Mouse (Mus musculus) liver, embryonic 15.5 days (tissue): ENCODE results near the gene Arcn1. TPM values are rescaled to one million over a fixed set of nuclear protein-coding genes. Genes with fewer than 3 reads are reported as not detected.
"Not testable (repeated sequence)": the region's sequence is repeated elsewhere in the genome, so short reads cannot be mapped to it uniquely, and the experiment has no call there.

Experiments used
- ATAC-seq: fragments of 200-750 bp; cut with Nextera tagmentation; 2 replicates; pipeline ENCODE4 v1.8.0; 2017; ENCODE audit warnings: moderate number of reproducible peaks, mild to moderate bottlenecking, moderate library complexity; ENCODE audit not compliant: insufficient read depth
- H3K27ac ChIP-seq: fragments of 300-500 bp; sonication (generic); replicated peaks from 2 replicates; pipeline ENCODE4 v1.5.1; 2015; ENCODE audit warnings: mild to moderate bottlenecking, inconsistent platforms
- H3K27me3 ChIP-seq: fragments of 300-500 bp; sonication (generic); 2 replicates; pipeline ENCODE4 v1.6.1; 2015; ENCODE audit warnings: mild to moderate bottlenecking, inconsistent platforms
- H3K36me3 ChIP-seq: fragments of 300-500 bp; sonication (generic); replicated peaks from 2 replicates; pipeline ENCODE4 v1.6.1; 2015; ENCODE audit warnings: moderate library complexity, mild to moderate bottlenecking, inconsistent platforms
- H3K4me1 ChIP-seq: fragments of 300-500 bp; sonication (generic); replicated peaks from 2 replicates; pipeline ENCODE4 v1.6.1; 2015; ENCODE audit warnings: inconsistent platforms
- H3K4me2 ChIP-seq: fragments of 300-500 bp; sonication (generic); 2 replicates; pipeline ENCODE4 v1.6.1; 2015; ENCODE audit warnings: moderate library complexity, mild to moderate bottlenecking, inconsistent platforms
- H3K4me3 ChIP-seq: fragments of 300-500 bp; sonication (generic); replicated peaks from 2 replicates; pipeline ENCODE4 v1.5.1; 2015; ENCODE audit warnings: mild to moderate bottlenecking, inconsistent platforms
- H3K9ac ChIP-seq: fragments of 300-500 bp; sonication (generic); 2 replicates; pipeline ENCODE4 v1.6.1; 2015; ENCODE audit warnings: moderate library complexity, mild to moderate bottlenecking, inconsistent platforms
- H3K9me3 ChIP-seq: fragments of 300-500 bp; sonication (generic); replicated peaks from 2 replicates; pipeline ENCODE4 v1.6.1; 2016; ENCODE audit warnings: inconsistent platforms
- WGBS: fragments of 180-500 bp; shearing (Covaris S2); methylation state at CpG from one replicate; pipeline ENCODE4 v1.1.7; 2015; ENCODE audit warnings: mixed read lengths; ENCODE audit not compliant: insufficient replicate concordance; 5-methylcytosine and 5-hydroxymethylcytosine counted together
- polyA plus RNA-seq: library from polyadenylated mRNA; unstranded; fragments of >200 nt; fragmentation: Nextera tagmentation; extraction: Ambion mirVana; gene quantifications from 2 replicates; pipeline ENCODE4 v1.2.1, GENCODE M21; 2015

Arcn1 gene
- polyA plus RNA-seq, 1 experiment from 2014 or later = 87.1 TPM

- ATAC-seq = peak; percentile 85
- Histone ChIP-seq H3K27me3 (peaks cover 50% of the 10 kb centered on the region), H3K4me2 (peak within 1 kb of the TSS; percentile 92), H3K9me3 (no peaks in the 10 kb centered on the region), H3K4me1 (peaks cover 26% of the 10 kb centered on the region), H3K36me3 (no peaks in the 10 kb centered on the region), H3K27ac (peak within 1 kb of the TSS; percentile 78), H3K9ac (peak within 1 kb of the TSS; percentile 55), H3K4me3 (peak within 1 kb of the TSS; percentile 62)
- under 1% methylated on average over 75 of the region's 75 CpGs for WGBS
Measured at GRCm38 (mm10) chr9:44799102-44799957, 31.7 kb upstream of the Arcn1 start, which contains the start of gene Tmem25. Gene Tmem25 (minus strand): TSS chr9:44799307.

GRCm38 (mm10) chr9:44798298-44798697 is 30.7 kb upstream of the Arcn1 start:
- no peak for ATAC-seq
- Histone ChIP-seq H3K27ac (no peak overlapping the region), H3K4me3 (no peak overlapping the region)

GRCm38 (mm10) chr9:44792842-44793241 is 25.2 kb upstream of the Arcn1 start:
- no peak overlapping the region for H3K4me3 ChIP-seq
- ATAC-seq = no peak
- peaks cover 13% of the 10 kb centered on the region for H3K36me3 ChIP-seq
- no peak overlapping the region for H3K27ac ChIP-seq
- H3K9ac ChIP-seq = no peak overlapping the region
- WGBS = 74% methylated on average over 9 of the region's 9 CpGs
- H3K4me2 ChIP-seq = no peak overlapping the region
- no peaks in the 10 kb centered on the region for H3K9me3 ChIP-seq
- peaks cover 10% of the 10 kb centered on the region for H3K27me3 ChIP-seq
- H3K4me1 ChIP-seq = no peaks in the 10 kb centered on the region

More at GRCm38 (mm10) chr9:44798298-44798697, 30.7 kb upstream of the Arcn1 start:
- H3K36me3 ChIP-seq = no peaks in the 10 kb centered on the region
- H3K9ac ChIP-seq = no peak overlapping the region
- H3K4me1 ChIP-seq = peaks cover 26% of the 10 kb centered on the region
- WGBS = 42% methylated on average over 7 of the region's 7 CpGs
- H3K4me2 ChIP-seq = peak overlapping the region; percentile 92
- peaks cover 50% of the 10 kb centered on the region for H3K27me3 ChIP-seq
- H3K9me3 ChIP-seq = no peaks in the 10 kb centered on the region

- ATAC-seq = peak; percentile 99
- peak overlapping the region; percentile 64 for H3K9ac ChIP-seq
- no peaks in the 10 kb centered on the region for H3K9me3 ChIP-seq
- H3K36me3 ChIP-seq = peaks cover 4% of the 10 kb centered on the region; the same call in 1 of the 2 replicates
- peak overlapping the region; percentile 79 for H3K4me3 ChIP-seq
- peak overlapping the region; percentile 79 for H3K27ac ChIP-seq
- H3K27me3 ChIP-seq = no peaks in the 10 kb centered on the region
- peak overlapping the region; percentile 94 for H3K4me2 ChIP-seq
- WGBS = under 1% methylated on average over 41 of the region's 41 CpGs
- H3K4me1 ChIP-seq = peaks cover 25% of the 10 kb centered on the region
Measured at GRCm38 (mm10) chr9:44772750-44773651, 5.4 kb upstream of the Arcn1 start.

GRCm38 (mm10) chr9:44772392-44772749 is 4.7 kb upstream of the Arcn1 start:
- H3K4me2 ChIP-seq = peak overlapping the region; percentile 29; the same call in 1 of the 2 replicates

GRCm38 (mm10) chr9:44771376-44771775 is 3.7 kb upstream of the Arcn1 start:
- H3K36me3 ChIP-seq = peaks cover 4% of the 10 kb centered on the region; the same call in 1 of the 2 replicates
- no peak overlapping the region for H3K4me2 ChIP-seq
- H3K9ac ChIP-seq = no peak overlapping the region
- 86% methylated on average over 5 of the region's 5 CpGs for WGBS
- no peak overlapping the region for H3K27ac ChIP-seq
- H3K9me3 ChIP-seq = no peaks in the 10 kb centered on the region
- no peak overlapping the region for H3K4me3 ChIP-seq
- ATAC-seq = no peak
- H3K27me3 ChIP-seq = no peaks in the 10 kb centered on the region
- H3K4me1 ChIP-seq = peaks cover 25% of the 10 kb centered on the region

More at GRCm38 (mm10) chr9:44772392-44772749, 4.7 kb upstream of the Arcn1 start:
- H3K36me3 ChIP-seq = peaks cover 4% of the 10 kb centered on the region; the same call in 1 of the 2 replicates
- H3K4me3 ChIP-seq = peak overlapping the region; percentile 79
- ATAC-seq = no peak
- no peaks in the 10 kb centered on the region for H3K27me3 ChIP-seq
- 19% methylated on average over 5 of the region's 5 CpGs for WGBS
- H3K9ac ChIP-seq = no peak overlapping the region; the same call in 1 of the 2 replicates
- peaks cover 25% of the 10 kb centered on the region for H3K4me1 ChIP-seq
- H3K9me3 ChIP-seq = no peaks in the 10 kb centered on the region
- H3K27ac ChIP-seq = peak overlapping the region; percentile 63; the same call in 1 of the 2 replicates

- H3K9ac ChIP-seq, H3K27me3 ChIP-seq, H3K36me3 ChIP-seq, H3K9me3 ChIP-seq: not testable (repeated sequence)
- Histone ChIP-seq H3K4me2 (peak overlapping the region; percentile 72), H3K4me3 (peak overlapping the region; percentile 99), H3K4me1 (peaks cover 34% of the 10 kb centered on the region), H3K27ac (peak overlapping the region; percentile 19; the same call in 1 of the 2 replicates)
- peak; percentile 8; the same call in 1 of the 2 replicates for ATAC-seq
- 35% methylated on average over 8 of the region's 9 CpGs for WGBS
Measured at GRCm38 (mm10) chr9:44768029-44768394, 367 bp upstream of the Arcn1 start.

GRCm38 (mm10) chr9:44760873-44761272 is 6.8 kb downstream of the Arcn1 start:
- no peak overlapping the region for H3K4me2 ChIP-seq
- no peak overlapping the region for H3K27ac ChIP-seq
- no peak overlapping the region for H3K9ac ChIP-seq
- 57% methylated on average over 2 of the region's 2 CpGs for WGBS
- H3K36me3 ChIP-seq = peaks cover 48% of the 10 kb centered on the region
- no peaks in the 10 kb centered on the region for H3K9me3 ChIP-seq
- H3K4me1 ChIP-seq = peaks cover 19% of the 10 kb centered on the region
- ATAC-seq = no peak
- H3K27me3 ChIP-seq = no peaks in the 10 kb centered on the region
- H3K4me3 ChIP-seq = no peak overlapping the region

- Histone ChIP-seq H3K27ac (no peak overlapping the region), H3K4me1 (no peaks in the 10 kb centered on the region), H3K4me2 (no peak overlapping the region), H3K9me3 (no peaks in the 10 kb centered on the region), H3K9ac (no peak overlapping the region), H3K27me3 (no peaks in the 10 kb centered on the region), H3K36me3 (peaks cover 98% of the 10 kb centered on the region), H3K4me3 (no peak overlapping the region)
- 87% methylated on average over 7 of the region's 7 CpGs for WGBS
- no peak for ATAC-seq
Measured at GRCm38 (mm10) chr9:44748473-44748872, 19.2 kb downstream of the Arcn1 start.

GRCm38 (mm10) chr9:44747341-44747740 is 20.3 kb downstream of the Arcn1 start:
- Histone ChIP-seq H3K36me3 (peaks cover 99% of the 10 kb centered on the region), H3K4me1 (no peaks in the 10 kb centered on the region), H3K4me3 (no peak overlapping the region), H3K9ac (no peak overlapping the region), H3K27me3 (no peaks in the 10 kb centered on the region), H3K9me3 (no peaks in the 10 kb centered on the region), H3K27ac (no peak overlapping the region), H3K4me2 (no peak overlapping the region)
- ATAC-seq = no peak
- WGBS = 78% methylated on average over 3 of the region's 3 CpGs

GRCm38 (mm10) chr9:44746666-44747065 is 21.0 kb downstream of the Arcn1 start:
- WGBS = 80% methylated on average over 3 of the region's 3 CpGs
- H3K4me1 ChIP-seq = no peaks in the 10 kb centered on the region
- no peaks in the 10 kb centered on the region for H3K9me3 ChIP-seq
- no peak overlapping the region for H3K4me2 ChIP-seq
- H3K4me3 ChIP-seq = no peak overlapping the region
- no peak overlapping the region for H3K9ac ChIP-seq
- H3K27ac ChIP-seq = no peak overlapping the region
- no peaks in the 10 kb centered on the region for H3K27me3 ChIP-seq
- peaks cover 95% of the 10 kb centered on the region for H3K36me3 ChIP-seq
- no peak for ATAC-seq
